Mouse (Mus musculus) embryo, embryonic 10 days (tissue): Measurements from ENCODE around the gene Calcrl.

Experiments used
- DNase-seq: peaks from one replicate; pipeline ENCODE4 v3.0.0-alpha.2; 2015; ENCODE audit warnings: low spot score

The Calcrl gene

DNA sequence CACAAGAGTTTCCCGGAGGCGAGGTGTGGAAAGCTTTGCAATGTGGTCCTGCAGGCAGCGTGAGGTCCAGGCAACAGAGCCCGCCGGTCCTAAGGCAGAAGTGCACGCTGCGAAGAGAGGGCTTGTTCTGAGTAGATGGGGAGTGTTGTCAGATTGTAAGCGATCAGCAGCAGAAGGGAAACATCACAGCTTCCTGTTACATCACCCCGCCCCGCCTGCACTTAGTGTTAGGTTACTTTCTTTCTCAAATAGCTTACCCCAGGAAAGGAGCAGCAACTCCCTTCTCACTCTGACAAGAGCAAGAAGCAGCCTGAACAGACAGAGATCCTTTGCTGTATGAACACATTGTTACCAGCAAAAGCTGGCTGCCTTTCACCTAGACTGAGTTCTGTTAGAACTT, at the start of gene Calcrl:
TSS of gene Calcrl (minus strand) at position 274 of the 400 bp plus-strand sequence.
- peak; percentile 89 for DNase-seq

- peak; percentile 60 for DNase-seq
These were observed 49.4 kb upstream of the Calcrl start for GRCm38 (mm10) chr2:84474651-84475050.

GRCm38 (mm10) chr2:84473941-84474530, 48.8 kb upstream of the Calcrl start:
- DNase-seq: no peak

DNA sequence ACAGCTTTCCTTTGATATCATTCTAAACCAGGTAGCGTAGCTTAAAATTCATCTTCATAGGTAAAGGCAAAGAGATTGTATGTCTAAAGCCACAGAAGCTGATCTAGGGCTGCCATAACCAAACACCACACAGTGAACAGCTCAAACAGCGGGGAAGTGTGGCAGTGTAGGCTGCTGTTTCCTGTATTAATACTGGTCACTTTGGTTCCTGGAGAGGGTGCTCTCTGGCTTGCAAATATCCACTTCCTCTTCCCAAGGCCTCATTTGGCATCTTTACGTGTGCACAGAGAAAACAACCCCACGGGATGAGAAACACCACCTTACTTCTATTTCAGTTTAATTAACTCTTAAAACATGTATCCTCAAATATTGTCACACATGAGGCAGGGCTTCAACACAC, 42.2 kb upstream of the Calcrl start:
- DNase-seq: no peak

- peak; percentile 75 for DNase-seq
These were observed 39.7 kb upstream of the Calcrl start for GRCm38 (mm10) chr2:84464956-84465355.

DNA sequence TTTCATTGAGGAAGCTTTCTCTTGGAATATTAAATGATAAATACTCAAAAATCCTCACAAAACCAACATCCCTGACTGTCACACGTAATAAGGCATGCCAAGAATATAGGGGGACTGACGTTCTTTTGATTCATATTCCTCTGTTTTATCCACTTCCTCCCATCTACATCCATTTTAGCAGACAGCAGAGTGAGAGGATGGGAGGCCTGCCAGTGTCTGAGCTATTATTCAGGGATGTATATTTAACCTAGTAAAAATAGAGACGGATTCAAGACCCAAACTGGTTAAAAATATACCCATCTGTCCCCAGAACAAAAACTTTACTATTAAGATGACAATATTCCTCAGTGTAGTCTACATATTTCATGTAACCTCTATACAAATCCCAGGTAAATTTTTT, 37.2 kb upstream of the Calcrl start:
- no peak for DNase-seq

- DNase-seq: no peak
These were observed 34.5 kb upstream of the Calcrl start for GRCm38 (mm10) chr2:84459651-84460177.

DNA sequence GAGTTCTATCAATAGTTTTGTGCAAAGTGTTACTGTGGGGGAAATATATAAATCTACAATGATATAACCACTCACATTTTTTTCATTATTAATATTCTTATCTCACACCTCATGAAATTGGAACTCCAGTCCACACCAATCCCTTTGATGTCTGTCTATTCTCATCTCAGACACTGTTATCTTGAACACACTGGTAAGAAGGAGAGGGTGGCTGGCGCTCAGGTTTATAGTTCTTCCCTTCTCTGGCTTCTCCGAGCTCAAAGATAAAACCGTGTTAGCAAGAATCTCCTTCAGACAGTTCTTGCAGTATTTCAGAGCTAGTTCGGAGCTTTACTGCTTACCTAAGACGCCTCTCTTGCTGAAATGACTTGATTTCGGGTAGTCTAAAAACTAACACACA, 32.0 kb upstream of the Calcrl start:
- no peak for DNase-seq

DNA sequence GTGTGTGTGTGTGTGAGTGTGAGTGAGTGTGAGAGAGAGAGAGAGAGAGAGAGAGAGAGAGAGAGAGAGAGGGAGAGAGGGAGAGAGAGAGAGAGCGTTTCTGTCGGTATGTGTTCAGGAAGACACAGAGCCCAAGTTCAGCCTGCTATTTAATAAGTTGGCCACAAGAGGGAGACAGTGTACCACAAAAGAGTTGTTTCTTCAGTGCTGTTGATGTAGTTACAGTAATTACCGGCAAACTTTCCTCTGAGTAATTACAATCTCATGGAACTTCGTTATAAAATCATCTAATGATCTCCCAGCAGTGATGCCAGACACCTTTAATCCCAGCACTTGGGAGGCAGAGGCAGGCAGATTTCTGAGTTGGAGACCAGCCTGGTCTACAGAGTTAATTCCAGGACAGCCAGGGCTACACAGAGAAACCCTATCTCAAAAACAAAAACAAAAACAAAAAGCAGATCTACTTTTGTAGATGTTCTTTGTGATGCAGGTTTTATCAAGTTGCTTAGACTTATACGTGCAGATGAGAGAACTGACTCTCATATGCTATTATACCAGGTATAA, 30.1 kb upstream of the Calcrl start:
- peak; percentile 90 for DNase-seq

DNA sequence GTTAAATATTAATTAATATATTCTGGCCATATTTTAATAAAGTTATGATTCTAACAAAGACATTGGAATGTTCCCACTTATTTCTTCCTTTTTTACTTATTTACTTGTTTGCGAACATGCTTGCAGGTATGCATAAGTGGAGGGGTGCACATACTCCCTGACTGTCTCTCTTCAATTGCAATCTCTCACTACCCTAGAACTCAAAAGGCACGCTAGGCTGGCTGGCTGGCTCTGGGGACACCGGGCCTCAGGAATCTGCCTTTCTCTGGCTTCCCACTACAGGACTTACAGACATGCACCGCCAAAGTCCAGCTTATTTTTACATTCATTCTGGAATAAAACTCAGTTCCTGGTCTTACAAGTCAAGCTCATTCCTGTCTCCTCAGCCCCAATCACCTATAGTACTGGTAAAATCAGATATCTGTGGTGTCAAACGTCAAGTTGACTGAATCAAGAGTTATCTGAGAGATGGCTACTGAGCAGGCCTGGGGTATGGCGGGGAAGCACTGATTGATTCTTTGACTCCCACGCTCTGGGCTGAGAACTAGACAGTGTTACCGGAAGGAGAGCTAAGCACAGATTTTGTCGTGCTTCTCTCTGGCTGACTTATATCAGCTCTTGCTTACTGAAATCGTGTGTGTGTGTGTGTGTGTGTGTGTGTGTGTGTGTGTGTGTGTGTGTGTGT, 29.5 kb upstream of the Calcrl start:
- DNase-seq: no peak

DNA sequence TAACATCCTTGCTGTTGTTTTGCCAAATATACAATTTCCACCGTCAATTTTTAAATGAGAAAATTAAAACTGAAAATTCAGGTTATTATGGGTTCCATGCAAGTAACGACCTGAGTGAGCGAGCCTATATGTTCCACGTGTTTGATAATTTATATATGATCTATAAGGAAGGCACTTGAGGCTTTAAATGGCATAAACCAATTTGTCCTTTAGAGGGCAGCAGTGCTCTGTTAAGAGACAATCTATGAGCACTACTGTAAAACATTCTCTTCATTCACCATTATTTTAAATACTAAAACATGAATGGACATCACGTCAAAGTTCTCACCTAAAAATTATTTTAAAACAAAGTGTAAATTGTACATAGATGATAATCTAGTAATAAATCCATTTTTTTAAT, 28.8 kb upstream of the Calcrl start:
- DNase-seq: peak; percentile 81

- no peak for DNase-seq
These were observed 20.3 kb upstream of the Calcrl start for GRCm38 (mm10) chr2:84445499-84445898.

GRCm38 (mm10) chr2:84441940-84442339, 16.7 kb upstream of the Calcrl start:
- DNase-seq: no peak

DNA sequence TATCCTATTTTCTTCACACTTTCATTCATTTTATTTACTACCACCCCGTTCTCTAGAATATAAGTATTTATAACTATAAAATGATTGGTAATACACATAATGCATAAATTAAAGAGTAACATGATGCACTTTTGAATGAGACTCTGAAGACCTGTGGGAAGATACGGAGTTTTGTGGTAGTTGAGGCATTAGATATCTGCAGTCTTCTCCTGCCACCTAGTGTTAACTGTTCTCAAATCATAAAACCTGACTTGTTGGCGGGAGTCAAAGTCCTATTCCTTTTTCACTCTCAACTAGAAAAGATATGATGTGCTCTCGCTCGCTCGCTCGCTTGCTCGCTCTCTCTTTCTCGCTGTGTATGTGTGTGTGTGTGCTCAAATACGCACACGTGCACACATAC, 4.5 kb upstream of the Calcrl start:
- peak; percentile 78 for DNase-seq

- DNase-seq: no peak
These were observed 3.6 kb upstream of the Calcrl start for GRCm38 (mm10) chr2:84428836-84429235.

- no peak for DNase-seq
These were observed 1.3 kb upstream of the Calcrl start for GRCm38 (mm10) chr2:84426531-84426930.

- no peak for DNase-seq
These were observed 8.7 kb downstream of the Calcrl start for GRCm38 (mm10) chr2:84416501-84416900.

DNA sequence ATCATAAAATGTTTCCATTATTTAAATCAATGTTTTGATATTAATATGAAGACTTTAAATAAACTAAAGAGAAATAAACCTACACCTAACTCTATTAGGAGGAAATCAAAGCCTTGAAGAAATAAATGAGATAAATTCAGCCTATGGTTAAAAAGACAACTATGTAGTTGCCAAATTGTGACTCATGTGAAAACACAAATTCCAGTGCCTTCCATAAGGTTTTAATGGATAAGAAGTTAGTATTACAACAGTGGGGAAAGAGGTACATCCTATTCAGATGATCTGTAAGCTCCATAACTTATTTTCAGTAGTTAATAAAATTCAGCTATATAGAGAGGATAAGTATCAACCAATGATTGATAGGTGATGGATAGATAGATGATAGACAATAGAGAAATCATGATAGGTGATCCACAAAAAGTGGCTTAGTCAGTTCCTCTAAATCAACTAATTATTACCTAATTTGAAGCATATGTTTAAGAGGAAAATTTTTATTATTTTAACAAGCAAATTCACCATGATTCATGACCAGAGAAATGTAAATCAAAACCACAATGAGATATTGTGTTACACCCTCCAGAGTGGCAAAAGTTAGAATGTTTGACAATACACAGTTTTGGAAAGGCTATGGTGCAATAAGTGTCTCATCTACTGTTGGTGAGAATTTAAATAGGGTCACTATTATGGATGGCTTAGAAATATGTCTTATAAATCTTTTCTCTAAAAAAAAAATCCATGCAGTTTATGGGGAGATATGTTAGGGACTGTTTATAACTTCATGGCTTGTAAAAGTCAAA, 15.2 kb downstream of the Calcrl start:
- no peak for DNase-seq

- DNase-seq: no peak
These were observed 20.4 kb downstream of the Calcrl start for GRCm38 (mm10) chr2:84404834-84405233.

DNA sequence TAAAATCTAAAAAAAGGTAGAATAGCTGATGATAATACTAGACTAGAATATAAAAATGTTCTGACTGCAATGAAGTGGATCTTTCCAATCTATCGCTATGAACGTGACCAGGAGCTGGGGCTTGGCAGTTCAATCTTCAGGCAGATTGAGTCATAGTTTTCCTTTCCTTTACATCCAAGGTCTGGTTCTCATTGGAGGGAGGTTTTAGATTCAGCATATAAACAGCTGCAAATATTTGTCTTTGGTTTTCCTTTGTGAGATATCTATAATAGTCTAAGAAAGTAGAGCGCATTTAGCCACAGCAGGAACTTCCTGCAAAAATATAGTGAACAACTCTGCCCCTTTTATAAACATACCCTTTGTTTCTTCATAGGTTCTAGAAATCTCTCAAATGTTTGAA, 22.5 kb downstream of the Calcrl start:
- DNase-seq: no peak

DNA sequence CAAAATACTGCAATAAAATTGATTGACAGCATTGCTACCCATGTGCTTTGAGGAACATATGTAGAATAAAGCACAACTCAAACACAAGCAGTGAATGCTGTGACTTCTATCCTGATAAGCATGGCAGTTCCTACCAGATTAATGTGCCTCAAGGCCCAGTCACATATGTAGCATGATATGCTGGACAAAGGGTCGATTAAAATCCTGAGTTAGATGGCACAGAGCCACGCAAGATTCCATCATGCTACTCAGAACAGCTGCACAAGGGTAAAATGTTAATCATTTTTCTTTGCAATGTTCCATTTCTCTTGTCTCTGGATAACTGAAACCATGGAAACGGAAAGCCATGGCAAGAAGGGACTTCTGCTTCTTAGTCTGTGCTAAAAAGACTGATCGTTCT, 28.7 kb downstream of the Calcrl start:
- no peak for DNase-seq

DNA sequence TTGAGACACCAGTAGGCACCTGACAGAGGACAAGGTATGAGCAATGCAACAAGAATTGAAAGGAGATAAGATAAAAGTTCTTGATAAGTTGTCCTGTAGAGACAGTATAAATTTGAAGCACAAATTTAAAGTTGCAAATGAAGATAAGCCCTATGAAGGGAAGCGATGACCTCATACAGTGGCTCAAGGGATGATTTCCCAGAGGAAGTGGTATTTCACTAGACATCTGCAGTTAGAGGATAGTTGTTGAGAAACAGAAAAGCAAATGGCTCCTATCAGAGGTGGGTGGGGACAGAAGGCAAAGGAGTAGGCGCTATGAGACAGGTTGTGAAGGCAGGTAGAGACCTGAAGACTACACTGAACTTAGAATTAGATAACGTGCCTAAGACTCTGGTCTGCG, 32.0 kb downstream of the Calcrl start:
- DNase-seq: no peak

GRCm38 (mm10) chr2:84389075-84389474, 36.1 kb downstream of the Calcrl start:
- no peak for DNase-seq
